Mouse (Mus musculus) adrenal gland, adult 18-20 months (tissue): ENCODE results near the gene Bphl. TPM values are rescaled to one million over a fixed set of nuclear protein-coding genes. Genes with fewer than 3 reads are reported as not detected.

Experiments used
- DNase-seq, 2 experiments: peaks; one replicate each; pipeline ENCODE4 v3.0.0; 2021 to 2022; ENCODE audit warnings: low spot score in 2 of 2
- long read RNA-seq, 2 experiments: library from polyadenylated mRNA; stranded (forward); transcript quantifications; one replicate each; pipeline ENCODE4 v2.0.0; 2021
- total RNA-seq, 2 experiments: library from RNA; stranded (reverse); gene quantifications; 1 replicate in 1 of 2; 2 replicates in 1 of 2; pipeline ENCODE4 v1.2.3; 2021

Bphl gene
- 10 to 100 TPM; 81.0 to 98.3 TPM for total RNA-seq
- long read RNA-seq, experiment 1, transcript Bphl-201 (7 exons, 1,253 nt), result major isoform, 27 of 31 reads
- long read RNA-seq, experiment 1, partial matches to known transcripts, result 1 of 31 reads
- long read RNA-seq, experiment 1, other reads (novel, unspliced or antisense), result 3 of 31 reads
- long read RNA-seq, experiment 2, transcript Bphl-201 (7 exons, 1,253 nt), result major isoform, 116 of 134 reads
- long read RNA-seq, experiment 2, partial matches to known transcripts, result 6 of 134 reads
- long read RNA-seq, experiment 2, other reads (novel, unspliced or antisense), result 12 of 134 reads

- DNase-seq, result peak; percentile 86 to 91
Observed at GRCm38 (mm10) chr13:34037172-34038055, at the start of gene Bphl. TSS of gene Bphl (plus strand) at chr13:34037597.

GRCm38 (mm10) chr13:33989625-33990024, 47.8 kb upstream of the Bphl start:
- DNase-seq, result no peak

- DNase-seq, result peak; percentile 65 to 72
Observed at GRCm38 (mm10) chr13:33995197-33995596, 42.2 kb upstream of the Bphl start.

- DNase-seq, result peak; percentile 88 to 91
Observed at GRCm38 (mm10) chr13:34002058-34003006, 35.1 kb upstream of the Bphl start, which contains the start of the genes Ripk1 and Serpinb6a. TSS of gene Ripk1 (plus strand) at chr13:34002363. TSS of gene Serpinb6a (minus strand) at chr13:34002794.

GRCm38 (mm10) chr13:34003058-34003457, 34.3 kb upstream of the Bphl start:
- DNase-seq, result no peak

- DNase-seq, result no peak
Observed at GRCm38 (mm10) chr13:34007234-34007633, 30.2 kb upstream of the Bphl start.

- DNase-seq, result no peak
Observed at GRCm38 (mm10) chr13:34016927-34017569, 20.3 kb upstream of the Bphl start.

GRCm38 (mm10) chr13:34018521-34018920, 18.9 kb upstream of the Bphl start:
- DNase-seq, result no peak

GRCm38 (mm10) chr13:34021998-34022397, 15.4 kb upstream of the Bphl start:
- DNase-seq, result no peak

- no peak for DNase-seq
Observed at GRCm38 (mm10) chr13:34032041-34032440, 5.4 kb upstream of the Bphl start.

- no peak for DNase-seq
Observed at GRCm38 (mm10) chr13:34035424-34035823, 2.0 kb upstream of the Bphl start.

GRCm38 (mm10) chr13:34036726-34037125, 671 bp upstream of the Bphl start:
- no peak for DNase-seq

GRCm38 (mm10) chr13:34038056-34038432, 647 bp downstream of the Bphl start:
- DNase-seq, result no peak

GRCm38 (mm10) chr13:34038901-34039341, 1.5 kb downstream of the Bphl start:
- no peak for DNase-seq

GRCm38 (mm10) chr13:34040091-34040490, 2.7 kb downstream of the Bphl start:
- DNase-seq, result no peak

GRCm38 (mm10) chr13:34043716-34044393, 6.5 kb downstream of the Bphl start:
- DNase-seq, result no peak

- no peak for DNase-seq
Observed at GRCm38 (mm10) chr13:34045511-34046249, 8.3 kb downstream of the Bphl start.

GRCm38 (mm10) chr13:34046421-34047012, 9.1 kb downstream of the Bphl start:
- peak; percentile 56 for DNase-seq

GRCm38 (mm10) chr13:34047526-34047925, 10.1 kb downstream of the Bphl start:
- no peak for DNase-seq
